Mouse (Mus musculus) gastrocnemius, postnatal 25 days (tissue): ENCODE results near the gene Edc4. TPM values are rescaled to one million over a fixed set of nuclear protein-coding genes. Genes with fewer than 3 reads are reported as not detected.

Experiments used
- DNase-seq: peaks from one replicate; pipeline ENCODE4 v3.0.0; 2022
- total RNA-seq, 2 experiments: library from RNA; stranded (reverse); gene quantifications; 1 replicate in 1 of 2; 2 replicates in 1 of 2; pipeline ENCODE4 v1.2.3; 2021

Edc4 gene
- total RNA-seq, 2 experiments from 2014 or later: 17.5 to 18.4 TPM

DNA sequence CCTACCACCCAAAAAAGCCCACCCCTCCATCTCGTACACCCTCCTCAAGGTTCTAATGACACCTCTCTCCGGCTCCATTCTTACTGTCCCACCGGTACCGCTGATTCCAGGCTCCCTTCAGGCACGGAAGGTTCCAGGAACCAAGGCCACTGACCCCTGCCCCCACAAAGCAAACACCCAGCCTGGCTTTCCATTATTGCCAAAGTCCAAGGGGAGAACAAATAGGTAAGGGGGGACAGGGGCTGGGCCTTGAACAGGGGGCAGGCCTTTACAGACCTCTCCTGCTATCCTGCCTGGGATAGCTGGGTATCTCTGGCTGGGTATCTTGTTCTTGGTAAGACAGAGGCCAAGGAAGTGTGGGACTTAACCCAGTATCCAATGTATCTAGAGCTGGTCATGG is 61.9 kb downstream of the Edc4 start:
- DNase-seq: no peak

DNA sequence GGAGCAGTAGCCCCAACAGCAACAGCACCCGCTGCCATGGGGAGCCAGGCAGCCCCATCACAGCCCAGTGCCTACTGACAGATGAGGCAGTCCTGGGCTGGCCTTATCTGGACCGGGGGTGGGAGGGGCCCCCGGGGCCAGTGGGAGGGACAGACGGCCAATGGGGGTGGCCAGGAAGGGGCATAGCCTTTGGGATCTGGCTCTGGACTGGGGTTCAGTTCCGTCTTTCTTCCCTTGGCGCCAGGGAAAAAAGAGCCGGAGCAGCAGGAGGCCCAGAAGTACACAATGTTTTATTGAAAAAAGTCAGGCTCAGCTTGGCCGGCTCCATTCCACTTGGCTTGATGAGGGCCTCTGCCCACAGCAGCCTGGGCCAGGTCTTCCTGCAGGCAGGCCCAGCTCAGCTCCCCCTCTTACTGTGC is 62.6 kb downstream of the Edc4 start, which contains the start of gene Lcat:
Gene Lcat, minus strand, starts transcription at position 62 of the 419 bp plus-strand sequence.
- DNase-seq: no peak

Other genes starting within 250 kb of the Edc4 start
- gene Ctcf, start 244.3 kb upstream of the Edc4 start, total RNA-seq: 10 to 100 TPM; 29.2 to 29.6 TPM
- gene Agrp, start 243.5 kb upstream of the Edc4 start, total RNA-seq: 1 to 10 TPM in 1 of 2 experiments, not detected in 1; 1.7 TPM
- gene Carmil2, start 194.6 kb upstream of the Edc4 start, total RNA-seq: under 1 TPM in 1 of 2 experiments, not detected in 1; 0.11 TPM
- gene Acd, start 179.8 kb upstream of the Edc4 start, total RNA-seq: 1 to 10 TPM; 6.5 to 6.8 TPM
- 1 to 10 TPM; 5.4 to 5.7 TPM for gene Pard6a, start 179.7 kb upstream of the Edc4 start, total RNA-seq
- gene 4933405L10Rik, start 173.2 kb upstream of the Edc4 start, total RNA-seq: not detected
- gene Enkd1, start 172.7 kb upstream of the Edc4 start, total RNA-seq: 1 to 10 TPM in 1 of 2 experiments, under 1 TPM in 1; 0.82 to 1.0 TPM
- 1 to 10 TPM; 5.1 to 6.2 TPM for gene Gfod2, start 122.2 kb upstream of the Edc4 start, total RNA-seq
- 10 to 100 TPM; 14.6 to 20.5 TPM for gene Ranbp10, start 53.5 kb upstream of the Edc4 start, total RNA-seq
- not detected for gene Tsnaxip1, start 53.1 kb upstream of the Edc4 start, total RNA-seq
- 1 to 10 TPM; 1.2 to 1.7 TPM for gene Cenpt, start 27.6 kb upstream of the Edc4 start, total RNA-seq
- gene Thap11, start 25.7 kb upstream of the Edc4 start, total RNA-seq: 10 to 100 TPM; 19.3 to 19.5 TPM
- gene Nutf2, start 20.3 kb upstream of the Edc4 start, total RNA-seq: 10 to 100 TPM; 47.7 to 79.5 TPM
- not detected for gene Nrn1l, start 12.7 kb downstream of the Edc4 start, total RNA-seq
- gene Pskh1, start 19.6 kb downstream of the Edc4 start, total RNA-seq: 10 to 100 TPM in 1 of 2 experiments, 1 to 10 TPM in 1; 10.0 to 10.7 TPM
- not detected for gene Ctrl, start 53.0 kb downstream of the Edc4 start, total RNA-seq
- 10 to 100 TPM; 19.1 to 22.1 TPM for gene Psmb10, start 57.6 kb downstream of the Edc4 start, total RNA-seq
- gene Lcat, start 62.5 kb downstream of the Edc4 start, total RNA-seq: under 1 TPM; 0.46 to 0.80 TPM
- gene Slc12a4, start 85.2 kb downstream of the Edc4 start, total RNA-seq: 10 to 100 TPM; 11.5 to 14.4 TPM
- not detected for gene Dpep3, start 98.5 kb downstream of the Edc4 start, total RNA-seq
- 10 to 100 TPM in 1 of 2 experiments, 1 to 10 TPM in 1; 8.7 to 10.6 TPM for gene Dus2, start 110.5 kb downstream of the Edc4 start, total RNA-seq
- not detected for gene Dpep2nb, start 125.1 kb downstream of the Edc4 start, total RNA-seq
- 1 to 10 TPM; 8.3 to 9.0 TPM for gene Ddx28, start 131.0 kb downstream of the Edc4 start, total RNA-seq
- gene Nfatc3, start 178.0 kb downstream of the Edc4 start, total RNA-seq: 10 to 100 TPM; 20.1 to 22.4 TPM